Mouse (Mus musculus) thymus, adult 2 months (tissue): Measurements from ENCODE around the gene Chd9. TPM values are rescaled to one million over a fixed set of nuclear protein-coding genes. Genes with fewer than 3 reads are reported as not detected.

Source experiments
- DNase-seq: peaks from one replicate; pipeline ENCODE4 v3.0.0; 2021
- H3K27ac ChIP-seq: fragments of 200-500 bp; 2 replicates; pipeline ENCODE4 v1.5.1; 2012; ENCODE audit warnings: low read length, control low read depth; ENCODE audit not compliant: control insufficient read depth, insufficient read depth
- H3K27me3 ChIP-seq: fragments of 200-500 bp; 2 replicates; pipeline ENCODE4 v1.6.1; 2012; ENCODE audit warnings: mild to moderate bottlenecking, low read length, moderate library complexity, mixed read lengths; ENCODE audit not compliant: control insufficient read depth, insufficient read depth
- H3K36me3 ChIP-seq: fragments of 200-500 bp; 2 replicates; pipeline ENCODE4 v1.6.1; 2012; ENCODE audit warnings: mild to moderate bottlenecking, low read length, moderate library complexity; ENCODE audit not compliant: control insufficient read depth, insufficient read depth
- H3K4me1 ChIP-seq: fragments of 200-500 bp; replicated peaks from 2 replicates; pipeline ENCODE4 v1.6.1; 2012; ENCODE audit warnings: low read length; ENCODE audit not compliant: control insufficient read depth, insufficient read depth
- H3K4me3 ChIP-seq: fragments of 200-500 bp; 2 replicates; pipeline ENCODE4 v1.5.1; 2012; ENCODE audit warnings: mild to moderate bottlenecking, low read length, control low read depth, moderate library complexity; ENCODE audit not compliant: control insufficient read depth, insufficient read depth
- CTCF ChIP-seq: fragments of 200-500 bp; IDR thresholded peaks from 2 replicates; pipeline ENCODE4 v1.5.1; 2012; ENCODE audit warnings: mild to moderate bottlenecking, control low read depth, low read length, moderate library complexity, borderline replicate concordance; ENCODE audit not compliant: control insufficient read depth, poor library complexity, insufficient read depth; ENCODE audit errors: extremely low read depth
- POLR2A ChIP-seq: fragments of 200-500 bp; IDR thresholded peaks from 2 replicates; pipeline ENCODE4 v1.6.1; 2012; ENCODE audit warnings: mild to moderate bottlenecking, low read length, control low read depth, moderate library complexity; ENCODE audit not compliant: control insufficient read depth, poor library complexity, insufficient read depth; ENCODE audit errors: extremely low read depth
- WGBS: fragments of 180-500 bp; shearing (Covaris S2); methylation state at CpG from one replicate; pipeline ENCODE4 v1.1.7; 2018; 5-methylcytosine and 5-hydroxymethylcytosine counted together
- polyA plus RNA-seq: library from polyadenylated mRNA; depleted of rRNA; stranded (reverse); fragments of >200 nt; gene quantifications from 2 replicates; pipeline ENCODE4 v1.2.3, GENCODE M21; 2012

Gene Chd9
- polyA plus RNA-seq, 1 experiment = 127 TPM

DNA sequence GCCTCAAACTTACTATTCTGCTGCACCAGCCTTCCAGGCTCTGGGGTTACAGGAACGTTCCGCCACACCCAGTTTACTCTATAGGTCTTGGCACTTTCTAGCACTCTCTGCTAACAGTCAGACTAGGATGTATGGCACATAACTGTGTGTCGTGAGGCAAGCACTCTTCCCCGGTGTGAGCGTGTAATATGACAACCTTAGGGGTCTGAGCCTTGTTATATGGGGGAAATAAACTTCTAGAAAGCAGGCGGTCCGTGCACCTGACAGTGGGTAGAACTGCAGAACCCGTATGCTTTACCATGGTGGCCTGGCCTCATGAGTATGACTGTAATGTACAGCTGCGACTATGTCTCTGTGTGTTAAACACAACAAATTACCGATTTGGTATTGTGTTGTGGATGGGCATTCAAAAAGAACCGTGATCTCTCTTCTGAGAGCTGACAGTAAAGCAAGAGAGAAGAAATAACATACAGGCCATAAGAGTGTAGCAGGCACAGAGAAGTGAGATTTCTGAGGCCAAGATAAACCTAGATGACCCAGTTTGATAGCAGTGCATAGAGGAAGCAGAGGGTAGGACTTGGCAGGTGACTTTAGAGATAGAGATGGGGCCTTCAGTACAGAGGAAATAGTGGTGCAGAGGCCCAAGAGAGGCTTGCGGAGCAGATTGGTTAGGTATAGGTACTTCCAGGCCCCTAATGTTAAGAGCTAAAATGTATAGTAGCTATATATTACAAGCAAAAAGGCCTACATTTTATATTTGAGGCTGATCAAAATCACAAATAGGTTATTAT is 249.1 kb downstream of the Chd9 start:
- Histone ChIP-seq H3K4me3 (no peak overlapping the region), H3K27me3 (no peaks in the 10 kb centered on the region), H3K27ac (peak overlapping the region; percentile 93), H3K4me1 (peaks cover 25% of the 10 kb centered on the region), H3K36me3 (peaks cover 24% of the 10 kb centered on the region)
- DNase-seq = peak; percentile 46
- TF ChIP-seq CTCF = no peak
- no peak for TF ChIP-seq POLR2A
- WGBS = 35% methylated on average over 12 of the region's 12 CpGs

GRCm38 (mm10) chr8:91079678-91080077 is 251.5 kb downstream of the Chd9 start:
- peaks cover 34% of the 10 kb centered on the region for H3K36me3 ChIP-seq
- no peak overlapping the region for H3K27ac ChIP-seq
- H3K4me1 ChIP-seq = peaks cover 20% of the 10 kb centered on the region
- peak; percentile 40 for DNase-seq
- no peak for TF ChIP-seq POLR2A
- TF ChIP-seq CTCF = no peak
- H3K27me3 ChIP-seq = no peaks in the 10 kb centered on the region
- 96% methylated on average over 2 of the region's 2 CpGs for WGBS
- no peak overlapping the region for H3K4me3 ChIP-seq

- no peak for DNase-seq
- peaks cover 50% of the 10 kb centered on the region for H3K36me3 ChIP-seq
These were observed 253.8 kb downstream of the Chd9 start for GRCm38 (mm10) chr8:91081911-91082310.

GRCm38 (mm10) chr8:91082428-91082827 is 254.3 kb downstream of the Chd9 start:
- peaks cover 14% of the 10 kb centered on the region for H3K4me1 ChIP-seq
- H3K4me3 ChIP-seq = no peak overlapping the region
- no peaks in the 10 kb centered on the region for H3K27me3 ChIP-seq
- no peak for TF ChIP-seq POLR2A
- TF ChIP-seq CTCF = no peak
- no peak overlapping the region for H3K27ac ChIP-seq
- no peak for DNase-seq
- H3K36me3 ChIP-seq = peaks cover 54% of the 10 kb centered on the region
- 45% methylated on average over 12 of the region's 12 CpGs for WGBS

More at GRCm38 (mm10) chr8:91081911-91082310, 253.8 kb downstream of the Chd9 start:
- TF ChIP-seq POLR2A (no peak), CTCF (no peak)
- WGBS = 21% methylated on average over 7 of the region's 7 CpGs
- Histone ChIP-seq H3K4me3 (no peak overlapping the region), H3K27ac (no peak overlapping the region), H3K4me1 (peaks cover 17% of the 10 kb centered on the region), H3K27me3 (no peaks in the 10 kb centered on the region)

DNA sequence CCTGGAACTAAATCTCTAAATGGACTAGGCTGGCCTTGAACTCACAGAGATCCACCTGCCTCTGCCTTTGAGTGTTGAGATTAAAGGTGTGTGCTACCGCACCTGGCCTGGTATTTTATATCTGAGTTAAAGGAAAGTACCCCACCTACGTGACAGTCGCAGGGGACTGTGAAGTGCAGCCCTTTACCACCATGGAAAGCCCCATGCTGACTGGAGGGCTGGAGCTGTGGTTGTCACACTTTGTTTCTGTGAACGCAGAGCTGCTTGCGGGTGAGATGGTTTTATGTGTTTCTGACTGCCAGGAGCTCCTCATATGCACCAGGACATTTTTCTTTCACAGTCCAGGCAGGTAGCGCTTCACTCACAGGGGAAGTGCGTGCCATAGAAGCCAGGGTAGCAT is 260.3 kb downstream of the Chd9 start:
- DNase-seq = no peak
- TF ChIP-seq POLR2A (no peak), CTCF (no peak)
- Histone ChIP-seq H3K4me1 (no peaks in the 10 kb centered on the region), H3K27me3 (no peaks in the 10 kb centered on the region), H3K36me3 (peaks cover 84% of the 10 kb centered on the region), H3K4me3 (no peak overlapping the region), H3K27ac (no peak overlapping the region)
- 97% methylated on average over 7 of the region's 7 CpGs for WGBS

GRCm38 (mm10) chr8:91089601-91090000 is 261.4 kb downstream of the Chd9 start:
- 99% methylated on average over 2 of the region's 2 CpGs for WGBS
- H3K36me3 ChIP-seq = peaks cover 84% of the 10 kb centered on the region

More at GRCm38 (mm10) chr8:91089601-91090000, 261.4 kb downstream of the Chd9 start:
- no peak overlapping the region for H3K27ac ChIP-seq
- DNase-seq = no peak
- H3K4me3 ChIP-seq = no peak overlapping the region
- no peak for TF ChIP-seq POLR2A
- TF ChIP-seq CTCF = no peak
- no peaks in the 10 kb centered on the region for H3K4me1 ChIP-seq
- no peaks in the 10 kb centered on the region for H3K27me3 ChIP-seq
